Mouse (Mus musculus) adrenal gland (tissue): ENCODE measurements around the gene H2al2a.

Experiments used
- intact Hi-C: fragments of 180-260 bp; cut with DNase I; formaldehyde crosslinking; loops from one replicate; pipeline ENCODE4 v1.15.1; 2025

The H2al2a gene

DNA sequence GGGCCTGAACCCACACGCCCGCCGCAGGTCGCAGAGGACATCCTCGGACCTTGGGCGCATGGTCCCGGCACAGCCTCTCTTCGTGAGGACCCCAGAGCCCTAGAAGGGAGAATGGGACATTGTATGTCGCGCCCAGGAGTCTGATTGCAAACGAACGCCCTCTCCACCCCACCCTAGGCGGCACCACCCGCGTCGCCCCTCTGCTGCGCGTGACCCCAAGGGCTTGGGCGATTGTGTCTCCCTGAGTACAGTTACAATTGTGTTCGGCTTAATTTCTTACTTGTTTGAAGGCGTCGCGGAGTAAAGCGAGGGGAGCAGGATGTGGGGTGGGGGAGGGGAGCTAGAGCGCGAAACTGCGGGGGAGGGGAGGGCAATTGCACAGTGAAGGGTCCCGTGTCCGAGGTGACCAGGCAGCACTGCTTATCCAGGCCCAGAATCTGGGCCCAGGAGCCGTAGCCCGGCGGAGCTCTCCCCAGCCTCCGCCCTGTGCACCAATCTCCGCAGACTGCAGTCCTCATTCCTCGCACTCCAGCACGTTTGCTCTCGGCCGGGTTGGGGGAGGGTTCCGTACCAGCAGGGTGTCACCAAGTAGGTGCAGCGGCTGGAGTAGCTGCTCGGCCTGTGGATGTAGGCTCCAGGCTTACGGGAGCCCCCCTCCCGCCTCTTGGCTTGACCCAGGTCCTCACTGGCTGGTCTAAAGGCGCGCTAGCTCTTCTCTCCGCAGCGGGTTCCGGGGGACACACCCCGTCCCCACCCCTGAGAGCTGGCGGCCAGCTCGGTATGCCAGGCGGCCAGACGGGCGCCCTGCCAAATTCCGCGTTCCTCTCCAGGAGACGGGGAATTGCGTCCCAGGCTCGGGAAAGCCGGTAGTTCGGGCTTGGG, 31.6 kb upstream of the H2al2a start:
- intact Hi-C loops = loop anchor here (2.0 to 10.0 kb wide), 7 partner anchors 36 to 739 kb away; no protein-coding TSS in a partner anchor

DNA sequence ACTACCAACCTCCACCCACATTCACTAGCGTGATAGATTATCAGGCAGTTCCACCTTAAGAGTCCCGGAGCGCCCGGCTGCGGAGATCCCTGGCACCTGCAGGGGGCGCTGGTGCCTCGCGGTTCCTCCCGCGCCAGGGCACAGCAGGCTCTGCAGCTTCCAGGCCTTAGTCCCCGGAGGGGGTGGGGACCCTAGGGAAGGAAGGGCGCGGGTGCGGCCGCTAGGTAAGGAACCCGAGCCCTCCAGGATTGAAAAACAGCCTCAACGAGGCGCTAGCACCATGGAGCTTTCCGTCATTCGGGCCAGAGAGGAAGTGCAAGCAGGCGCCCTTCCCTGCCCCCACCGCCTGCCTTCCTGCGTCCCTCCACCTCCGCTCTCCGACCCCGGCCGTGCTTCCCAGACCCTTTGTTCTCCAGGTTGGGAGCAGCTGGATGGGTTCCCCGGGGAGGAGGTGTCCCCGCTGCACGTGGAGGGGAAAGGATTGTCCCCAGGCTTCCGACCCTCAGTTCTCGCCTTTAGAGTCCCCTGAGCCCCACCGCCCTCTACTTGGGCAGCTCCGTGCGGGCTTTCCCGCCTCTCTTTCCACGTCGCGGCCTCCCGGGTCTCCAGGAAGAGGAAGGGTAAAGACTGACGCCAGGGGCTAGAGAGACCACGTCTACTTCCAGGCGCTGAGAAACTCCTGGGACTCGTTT, 30.8 kb upstream of the H2al2a start:
- intact Hi-C loops = loop anchor here (2.0 to 10.0 kb wide), 7 partner anchors 37 to 740 kb away; no protein-coding TSS in a partner anchor

DNA sequence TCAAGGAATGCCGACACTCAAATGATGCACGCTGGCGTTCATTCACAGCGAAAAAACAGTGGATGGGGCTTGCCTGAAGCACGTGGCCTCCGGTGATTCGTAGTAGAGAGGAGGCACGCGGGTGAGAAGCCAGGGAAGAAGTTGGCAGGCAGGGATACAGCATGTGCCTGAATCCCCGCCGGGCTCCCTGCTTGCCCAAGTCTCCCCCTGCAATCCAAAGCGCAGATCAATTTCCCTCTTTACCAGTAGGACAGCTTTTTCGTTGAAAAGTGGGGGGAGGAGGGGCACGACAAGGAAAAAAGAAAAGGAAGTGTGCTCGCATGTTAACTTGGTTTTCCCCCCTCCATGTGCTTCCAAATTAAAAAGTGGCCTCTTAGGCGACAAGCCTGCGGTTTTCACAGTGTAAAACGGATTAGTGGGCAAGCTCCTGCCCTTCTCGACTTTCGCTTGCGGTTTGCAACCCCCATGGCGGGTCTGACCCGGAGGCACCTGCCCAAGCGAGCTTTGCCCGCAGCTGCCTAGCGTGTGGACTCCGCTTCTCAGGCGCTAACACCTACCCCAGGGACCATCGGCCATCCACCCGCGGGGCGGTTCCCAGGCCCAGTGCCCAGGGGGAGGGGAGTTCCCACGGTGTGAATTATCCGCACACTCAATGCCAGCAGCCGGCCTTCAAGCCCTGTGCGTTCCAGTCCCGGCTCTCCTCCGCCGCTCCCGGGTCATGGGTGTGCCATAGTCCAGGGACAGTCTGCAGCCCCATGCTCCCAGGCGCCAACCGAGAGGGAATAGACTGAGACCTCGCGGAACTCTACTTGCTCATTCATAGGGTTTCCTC, 29.6 kb upstream of the H2al2a start:
- intact Hi-C loops = loop anchor here (5.0 to 10.0 kb wide), 6 partner anchors 179 to 741 kb away; no protein-coding TSS in a partner anchor

DNA sequence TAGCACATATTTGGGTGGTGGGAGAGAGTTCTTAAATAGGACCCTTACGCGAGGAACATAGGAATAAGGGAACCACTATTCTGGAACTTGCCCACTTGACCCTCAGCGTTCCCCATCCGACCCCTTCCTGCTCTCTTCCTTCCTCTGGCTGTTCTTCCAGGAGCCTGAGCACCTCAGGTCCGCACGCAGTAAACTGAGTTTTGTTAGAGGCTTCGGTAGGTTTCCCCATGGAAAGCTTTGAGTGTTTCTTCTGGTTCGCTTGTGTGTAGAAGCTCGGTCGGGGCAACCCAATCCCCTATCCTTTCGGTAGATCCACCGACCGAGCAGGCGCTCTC, 29.0 kb upstream of the H2al2a start:
- intact Hi-C loops = loop anchor here (5.0 to 10.0 kb wide), 6 partner anchors 178 to 742 kb away; no protein-coding TSS in a partner anchor

DNA sequence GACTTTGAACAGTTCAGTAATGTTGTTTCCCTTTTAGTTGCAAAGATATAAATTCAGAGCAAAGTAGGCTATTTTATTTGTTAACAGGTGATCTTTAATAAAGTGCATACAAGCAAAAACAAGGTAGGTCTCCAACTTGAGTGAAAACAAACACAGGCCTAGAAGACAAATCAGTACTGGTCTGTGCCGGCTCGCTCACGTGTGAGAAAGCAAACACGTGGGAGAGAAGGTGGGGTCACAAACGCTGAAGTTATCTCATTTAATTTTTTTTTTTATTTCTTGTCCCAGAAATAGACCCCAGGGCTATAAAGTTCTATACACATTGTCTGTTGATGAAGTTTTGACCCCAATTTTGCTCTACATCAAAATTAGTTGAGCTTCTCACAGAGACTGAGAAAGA, 28.4 kb upstream of the H2al2a start:
- intact Hi-C loops = loop anchor here (5.0 to 10.0 kb wide), 6 partner anchors 178 to 742 kb away; no protein-coding TSS in a partner anchor

DNA sequence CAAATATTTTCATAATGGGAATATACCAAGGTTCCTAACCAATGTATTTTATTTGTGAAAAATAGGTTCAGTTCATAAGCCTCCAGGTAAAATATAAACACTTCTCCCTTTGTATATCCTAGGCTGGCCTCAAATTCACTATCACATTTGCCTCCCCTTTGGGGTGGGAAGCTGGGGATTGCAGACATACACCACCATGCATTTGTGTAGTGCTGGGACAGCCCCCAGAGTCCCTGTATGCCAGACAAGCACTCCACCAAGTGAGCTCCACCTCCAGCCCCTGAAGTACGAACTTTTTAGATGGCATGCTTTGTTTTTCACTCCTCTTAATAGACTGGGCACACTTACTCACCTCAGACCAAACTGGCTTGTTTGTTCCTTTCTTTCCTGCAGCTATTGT, 26.1 kb upstream of the H2al2a start:
- intact Hi-C loops = loop anchor here (10.0 kb wide), 2 partner anchors 378 to 562 kb away; no protein-coding TSS in a partner anchor

DNA sequence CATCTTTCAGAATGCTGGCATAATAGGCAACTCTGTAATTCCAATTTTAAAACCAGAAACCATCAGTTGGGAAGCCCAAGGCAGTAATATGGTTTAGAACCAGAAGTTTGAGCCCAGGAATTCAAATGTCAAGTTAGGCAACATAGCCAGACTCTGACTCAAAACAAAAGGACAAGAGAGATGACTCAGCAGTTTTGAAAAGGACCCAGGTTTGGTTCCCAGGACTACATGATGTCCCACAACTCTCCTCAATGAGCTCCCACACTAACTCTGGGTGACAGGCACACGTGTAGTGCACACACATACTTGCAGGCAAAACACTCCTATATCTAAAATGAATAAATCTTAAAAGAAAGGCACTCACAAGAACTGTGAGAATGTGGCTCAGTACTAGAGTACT, 22.4 kb upstream of the H2al2a start:
- intact Hi-C loops = loop anchor here (10.0 kb wide), 1 partner anchor 74 kb away; no protein-coding TSS in a partner anchor

DNA sequence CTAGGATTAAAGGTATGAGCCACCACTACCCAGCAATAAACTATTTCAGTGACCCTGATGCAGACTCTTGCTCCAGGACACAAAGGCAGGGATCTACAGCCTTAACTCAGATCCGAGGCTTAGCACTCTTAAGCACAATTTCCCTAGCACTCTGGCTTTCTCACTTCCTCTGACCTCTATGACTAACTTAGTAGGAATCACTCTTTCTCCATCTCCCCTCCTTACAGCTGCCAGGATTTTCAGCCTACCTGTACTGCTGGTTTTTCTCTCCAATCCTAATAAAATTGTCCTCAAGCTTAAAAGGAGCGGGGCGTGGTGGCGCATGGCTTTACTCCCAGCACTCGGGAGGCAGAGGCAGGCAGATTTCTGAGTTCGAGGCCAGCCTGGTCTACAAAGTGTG, 20.6 kb upstream of the H2al2a start:
- intact Hi-C loops = loop anchor here (10.0 kb wide), 1 partner anchor 73 kb away; no protein-coding TSS in a partner anchor

DNA sequence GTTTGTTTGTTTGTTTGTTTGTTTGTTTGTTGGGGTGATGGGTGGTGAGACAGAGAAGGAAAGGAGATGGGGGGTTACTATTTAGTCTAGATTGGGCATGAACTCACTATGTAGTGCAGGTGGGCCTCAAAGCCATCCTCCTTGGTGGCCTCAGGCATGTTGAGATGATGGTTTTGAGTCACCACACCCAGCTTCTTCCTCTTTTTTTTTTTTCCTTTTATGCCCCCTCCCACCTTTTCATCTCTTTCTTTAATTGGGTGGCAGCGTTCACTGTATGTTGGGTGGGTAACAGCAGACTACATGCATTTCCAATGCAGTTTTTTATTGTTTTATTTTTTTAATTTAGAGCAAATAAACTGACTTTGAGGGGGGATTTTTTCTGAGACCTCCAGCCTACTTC, 19.9 kb upstream of the H2al2a start:
- intact Hi-C loops = loop anchor here (10.0 kb wide), 1 partner anchor 72 kb away; no protein-coding TSS in a partner anchor

DNA sequence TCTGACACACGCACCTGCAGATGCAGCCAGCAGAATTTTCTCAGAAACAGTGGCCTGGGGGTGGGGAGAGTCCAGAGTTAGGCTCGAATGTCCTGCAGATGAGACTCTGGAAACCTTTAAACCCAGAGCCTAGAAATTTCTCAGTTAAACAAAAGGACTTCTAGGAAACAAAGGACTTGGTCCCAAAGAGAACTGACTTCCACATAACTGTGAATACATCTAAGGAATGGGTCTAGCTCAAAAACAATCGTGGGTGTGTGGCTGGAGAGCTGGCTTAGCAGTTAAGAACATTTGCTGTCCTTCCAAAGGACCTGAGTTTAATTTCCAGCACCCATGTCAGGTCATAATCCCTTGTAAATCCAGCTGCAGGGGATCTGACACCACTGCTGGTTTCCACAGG, 18.8 kb upstream of the H2al2a start:
- intact Hi-C loops = loop anchor here (10.0 kb wide), 1 partner anchor 71 kb away; no protein-coding TSS in a partner anchor

DNA sequence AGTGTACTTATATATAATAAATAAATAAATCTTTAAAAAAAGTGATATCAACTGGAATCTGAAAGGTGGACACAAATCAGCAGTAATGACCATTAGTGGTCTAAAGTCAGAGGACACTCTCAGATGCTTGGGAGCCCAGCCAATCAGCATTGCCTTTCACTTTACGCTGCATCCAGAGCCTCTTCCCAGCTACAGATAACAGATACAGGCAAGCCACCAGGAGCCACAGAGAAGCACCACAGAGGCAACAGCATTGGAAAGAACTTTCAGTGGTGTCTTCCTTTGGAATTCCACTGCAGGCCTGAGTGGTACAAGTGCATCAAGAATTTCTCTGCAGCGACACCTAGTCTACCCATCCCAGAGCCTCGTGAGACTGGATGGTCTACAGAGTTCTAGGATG, 16.1 kb upstream of the H2al2a start:
- intact Hi-C loops = loop anchor here (10.0 kb wide), 1 partner anchor 68 kb away; no protein-coding TSS in a partner anchor

DNA sequence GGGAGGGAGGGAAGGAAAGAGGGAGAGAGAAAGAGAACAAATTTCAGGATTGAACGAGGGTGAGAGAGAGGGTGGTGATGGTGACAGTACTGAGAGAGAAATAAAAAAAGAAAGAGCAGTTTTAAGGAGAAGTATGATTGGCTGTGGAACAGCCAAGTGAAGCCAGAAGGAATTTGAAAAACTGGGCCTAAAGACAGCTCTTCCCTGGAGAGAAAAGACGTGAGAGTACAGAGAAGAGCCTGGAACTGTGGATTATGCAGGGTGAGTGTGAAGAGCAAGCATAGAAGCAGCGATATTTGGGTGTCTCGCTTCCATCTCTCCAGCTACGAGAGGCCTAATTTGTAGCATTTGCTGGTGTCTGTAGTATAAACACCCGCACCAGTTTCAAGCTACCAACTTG, 14.5 kb upstream of the H2al2a start:
- intact Hi-C loops = loop anchor here (10.0 kb wide), 1 partner anchor 66 kb away; no protein-coding TSS in a partner anchor

DNA sequence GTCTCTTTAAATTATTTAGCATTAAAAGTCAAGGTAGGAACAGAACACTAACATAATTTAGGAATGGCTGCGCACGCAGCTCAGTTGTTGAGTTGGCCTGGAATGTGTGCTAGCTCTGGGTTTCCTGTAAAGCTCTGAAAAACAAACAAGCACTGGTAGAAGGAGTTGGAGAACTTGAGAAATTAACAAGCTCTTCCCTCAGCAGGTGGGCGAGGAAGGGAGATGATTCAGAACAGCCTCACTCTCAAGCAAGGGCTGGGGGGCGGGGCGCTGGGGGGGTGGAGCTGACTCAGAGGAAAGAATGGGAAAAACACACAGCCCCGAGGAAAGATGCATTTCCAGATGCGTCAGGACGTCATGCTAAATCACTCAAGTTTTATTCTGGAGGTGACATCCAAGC, 8.4 kb upstream of the H2al2a start:
- intact Hi-C loops = no loop called here

DNA sequence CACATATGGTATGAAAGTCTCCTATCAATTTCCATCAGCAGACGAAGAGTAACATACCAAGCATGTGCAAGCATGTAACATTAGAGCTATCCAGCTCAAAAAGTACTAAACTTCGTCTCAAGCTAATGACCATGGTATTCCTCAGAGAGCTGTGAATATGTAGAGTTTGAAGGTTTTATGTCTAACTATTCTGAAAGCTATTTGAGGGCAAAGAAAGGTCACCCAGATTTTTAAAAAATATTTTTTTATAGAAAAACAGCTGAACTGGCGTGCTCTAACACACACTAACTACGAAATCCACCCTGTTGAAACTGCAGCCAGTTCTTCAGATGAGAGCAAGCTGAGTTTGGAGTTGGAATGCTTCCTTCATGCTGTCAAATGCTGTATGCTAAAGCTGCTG, 7.5 kb upstream of the H2al2a start:
- intact Hi-C loops = no loop called here

DNA sequence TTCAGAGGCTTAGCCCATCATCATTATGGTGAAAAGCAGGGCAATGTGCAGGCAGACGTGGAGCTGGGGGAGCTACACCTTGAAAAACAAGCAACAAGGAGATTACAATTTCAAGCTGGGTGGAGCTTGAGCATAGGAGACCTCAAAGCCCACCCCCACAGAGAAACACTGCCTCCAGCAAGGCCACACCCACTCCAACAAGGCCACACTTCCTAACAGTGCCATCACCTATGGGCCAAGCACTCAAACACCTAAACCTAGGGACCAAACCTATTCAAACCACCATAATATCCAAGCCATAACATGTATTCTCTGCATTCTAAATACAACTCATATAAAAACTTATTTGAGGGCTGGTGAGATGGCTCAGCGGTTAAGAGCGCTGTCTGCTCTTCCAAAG, 5.5 kb upstream of the H2al2a start:
- intact Hi-C loops = no loop called here

DNA sequence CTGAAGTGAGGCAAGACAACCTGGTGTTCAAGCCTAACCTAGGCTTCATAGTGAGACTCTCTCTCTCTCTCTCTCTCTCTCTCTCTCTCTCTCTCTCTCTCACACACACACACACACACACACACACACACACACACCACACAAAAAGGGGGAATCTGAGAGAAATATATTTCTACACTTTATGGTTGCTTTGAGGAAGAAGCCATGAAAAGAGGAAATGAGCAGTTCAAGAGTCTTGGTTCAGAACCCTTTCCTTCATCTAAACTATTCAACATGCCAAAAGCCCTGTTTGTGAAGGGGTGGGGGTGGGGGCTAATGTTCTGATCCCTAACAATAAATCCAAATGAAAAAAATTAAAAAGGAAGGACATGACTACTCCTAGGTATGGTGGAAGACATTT, 7.2 kb downstream of the H2al2a start:
- intact Hi-C loops = no loop called here

DNA sequence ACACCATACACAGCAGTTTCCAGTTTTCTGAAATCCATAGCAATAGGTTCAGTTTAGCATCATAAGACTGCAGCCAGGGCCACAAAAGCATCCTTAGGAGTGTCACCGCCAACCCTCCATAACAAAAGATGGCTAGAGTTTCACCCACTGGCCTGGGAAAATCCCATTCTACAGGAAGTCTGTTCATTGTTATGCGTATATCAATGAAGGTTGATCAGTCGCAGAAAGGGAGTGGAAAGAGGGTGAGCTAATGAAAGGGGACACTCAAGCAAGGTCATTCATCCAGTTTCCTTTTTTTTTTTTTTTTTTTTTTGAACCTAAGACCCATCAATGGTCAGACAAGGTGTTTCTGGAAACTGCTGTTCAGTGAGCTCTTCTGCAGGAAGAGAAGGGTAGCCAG, 7.6 kb downstream of the H2al2a start:
- intact Hi-C loops = no loop called here

DNA sequence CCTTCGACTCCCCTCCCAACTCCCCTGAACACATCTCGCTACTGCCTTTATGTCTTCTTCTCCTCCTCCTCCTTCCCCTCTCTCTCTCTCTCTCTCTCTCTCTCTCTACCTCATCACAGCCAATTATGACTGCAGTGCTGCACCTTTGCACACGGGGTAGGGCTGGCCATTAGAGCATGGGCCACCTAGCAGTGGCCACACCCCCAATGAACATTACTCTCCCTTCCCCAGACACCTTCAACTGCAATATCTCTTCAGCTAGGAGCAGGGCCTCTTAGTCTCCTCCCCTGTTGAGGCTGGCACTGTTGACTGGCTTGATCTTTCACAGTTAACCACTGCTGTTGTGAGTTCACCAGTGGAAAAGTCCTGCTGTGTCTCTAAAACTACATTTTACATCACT, 10.1 kb downstream of the H2al2a start:
- intact Hi-C loops = no loop called here

DNA sequence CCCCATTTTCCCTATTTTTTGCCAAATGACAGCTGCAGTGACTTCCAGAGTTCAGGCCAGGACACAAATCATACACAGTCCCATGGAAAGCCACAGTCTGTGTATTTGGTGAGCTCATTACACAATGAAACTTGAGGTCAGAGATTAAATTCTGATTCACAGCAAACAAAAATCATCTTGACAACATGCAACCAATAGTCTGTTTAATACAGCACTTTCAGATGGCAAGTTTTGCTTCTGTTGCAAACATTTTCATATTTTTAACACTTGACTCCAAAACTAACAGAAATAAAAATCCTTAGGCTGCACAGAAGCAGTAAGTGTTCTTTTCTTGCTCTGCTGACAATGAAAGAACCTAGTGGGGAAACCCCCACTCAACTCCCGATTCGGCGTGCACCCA, 12.0 kb downstream of the H2al2a start:
- intact Hi-C loops = no loop called here

DNA sequence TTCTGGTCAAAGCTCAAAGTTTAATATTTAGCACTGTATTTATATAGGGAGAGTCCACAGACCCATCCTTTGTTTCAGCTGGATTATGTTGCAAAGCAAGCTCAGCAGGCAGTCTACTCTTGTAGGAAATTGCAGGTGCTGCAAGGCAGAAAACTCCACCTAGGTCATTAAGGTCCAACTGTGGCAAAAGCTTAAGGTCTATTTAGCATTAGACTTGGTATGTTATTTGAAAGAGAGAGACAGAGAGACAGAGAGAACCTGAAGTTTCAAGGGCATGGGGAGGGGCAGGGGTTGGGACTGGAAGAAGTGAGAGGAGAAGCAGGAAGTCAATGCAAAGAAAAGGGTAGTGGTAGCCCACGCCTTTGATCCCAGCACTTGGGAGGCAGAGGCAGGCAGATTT, 14.0 kb downstream of the H2al2a start:
- intact Hi-C loops = no loop called here

DNA sequence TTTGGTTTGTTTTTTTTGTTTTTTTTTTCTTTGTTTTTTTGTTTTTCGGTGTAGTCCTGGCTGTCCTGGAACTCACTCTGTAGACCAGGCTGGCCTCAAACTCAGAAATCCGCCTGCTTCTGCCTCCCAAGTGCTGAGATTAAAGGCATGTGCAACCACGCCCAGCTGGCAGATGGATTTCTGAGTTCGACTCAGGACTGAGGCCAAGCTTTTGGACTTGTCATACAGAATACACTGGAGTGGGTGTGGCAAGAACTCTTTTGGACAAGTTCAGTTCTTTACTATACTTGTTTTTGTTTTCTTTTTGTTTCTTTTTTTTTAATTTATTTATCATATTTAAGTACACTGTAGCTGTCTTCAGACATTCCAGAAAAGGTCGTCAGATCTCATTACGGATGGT, 18.1 kb downstream of the H2al2a start:
- intact Hi-C loops = no loop called here
